Mouse (Mus musculus): ENCODE data around the gene Cldn7.
"Not testable (repeated sequence)": the region's sequence is repeated elsewhere in the genome, so short reads cannot be mapped to it uniquely, and the experiment has no call there.

Cldn7 gene

GRCm38 (mm10) chr11:69964650-69965270 lies at the start of gene Cldn7:
Gene Cldn7, plus strand, starts transcription at chr11:69964779.
- DNase-seq (ENCODE audit: low spot score in 2 of 2) = no peak

DNA sequence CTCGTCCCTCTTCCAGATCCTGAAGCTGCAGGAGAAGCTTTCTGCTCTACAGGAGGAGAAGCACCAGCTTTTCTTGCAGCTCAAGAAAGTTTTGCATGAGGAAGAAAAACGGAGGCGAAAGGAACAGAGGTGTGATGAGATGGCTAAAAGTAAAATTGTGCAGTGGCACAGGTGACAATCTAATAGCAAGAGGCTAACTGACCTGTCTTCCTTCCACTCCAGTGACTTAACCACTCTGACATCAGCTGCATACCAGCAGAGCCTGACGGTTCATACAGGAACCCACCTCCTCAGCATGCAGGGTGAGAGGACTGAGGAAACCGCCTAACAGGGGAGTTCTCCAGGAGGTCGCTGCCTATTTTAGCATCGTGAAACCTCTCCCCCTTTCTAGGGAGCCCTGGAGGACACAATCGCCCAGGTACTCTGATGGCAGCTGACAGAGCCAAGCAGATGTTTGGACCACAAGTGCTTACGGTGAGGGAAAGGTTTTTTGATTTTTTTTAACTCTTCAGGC lies 49.6 kb upstream of the Cldn7 start:
- DNase-seq (ENCODE audit: low spot score in 2 of 2) = no peak

GRCm38 (mm10) chr11:69915667-69916627 lies 48.6 kb upstream of the Cldn7 start:
- no peak for DNase-seq (ENCODE audit: low spot score in 2 of 2)

- DNase-seq (ENCODE audit: low spot score in 2 of 2) = not testable (repeated sequence)
Measured at GRCm38 (mm10) chr11:69916652-69917378, 47.8 kb upstream of the Cldn7 start.

DNA sequence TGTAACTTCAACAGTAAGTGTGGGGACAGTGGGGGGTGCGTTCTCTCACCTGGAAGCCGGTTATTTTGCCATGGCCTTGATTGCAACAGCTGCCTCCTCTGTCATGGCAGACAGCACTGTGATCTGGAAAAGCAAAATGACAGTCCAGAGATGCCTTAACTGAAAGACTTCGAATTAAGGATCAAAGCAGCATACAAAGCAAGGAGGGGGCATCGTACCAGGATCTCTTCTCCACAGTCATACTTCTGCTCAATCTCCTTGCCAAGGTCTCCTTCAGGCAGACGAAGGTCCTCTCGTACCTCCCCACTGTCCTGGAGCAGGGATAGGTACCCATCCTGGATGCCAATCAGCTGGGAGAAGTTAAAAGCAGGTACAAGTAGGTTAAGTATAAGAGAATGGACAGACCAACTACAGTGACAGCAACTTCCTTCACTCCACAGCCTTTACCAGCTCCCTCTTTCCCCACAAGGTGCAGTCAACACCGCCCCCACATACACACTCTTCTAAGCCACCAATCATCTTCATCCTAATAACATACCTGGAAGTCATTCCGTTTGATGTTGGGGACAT lies 47.1 kb upstream of the Cldn7 start:
- DNase-seq (ENCODE audit: low spot score in 2 of 2) = no peak

DNA sequence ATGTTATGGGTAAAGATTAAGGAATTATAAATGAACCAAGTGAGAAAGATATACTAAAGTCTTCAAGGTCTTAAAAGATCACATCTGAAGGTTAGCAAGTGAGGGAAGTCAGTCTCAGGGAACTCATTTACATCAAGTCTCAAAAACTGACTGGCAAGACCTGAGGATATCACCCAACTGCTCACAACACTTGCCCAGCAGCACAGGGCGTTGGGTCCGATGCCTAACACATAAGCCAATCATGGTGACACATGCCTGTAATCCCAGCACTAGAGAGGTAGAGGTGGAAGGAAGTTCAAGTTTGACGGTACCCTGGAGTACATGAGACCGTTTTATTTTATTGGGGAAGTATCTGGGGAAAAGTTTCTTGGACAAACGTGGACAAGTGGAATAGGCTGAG lies 46.5 kb upstream of the Cldn7 start:
- DNase-seq (ENCODE audit: low spot score in 2 of 2) = no peak

DNA sequence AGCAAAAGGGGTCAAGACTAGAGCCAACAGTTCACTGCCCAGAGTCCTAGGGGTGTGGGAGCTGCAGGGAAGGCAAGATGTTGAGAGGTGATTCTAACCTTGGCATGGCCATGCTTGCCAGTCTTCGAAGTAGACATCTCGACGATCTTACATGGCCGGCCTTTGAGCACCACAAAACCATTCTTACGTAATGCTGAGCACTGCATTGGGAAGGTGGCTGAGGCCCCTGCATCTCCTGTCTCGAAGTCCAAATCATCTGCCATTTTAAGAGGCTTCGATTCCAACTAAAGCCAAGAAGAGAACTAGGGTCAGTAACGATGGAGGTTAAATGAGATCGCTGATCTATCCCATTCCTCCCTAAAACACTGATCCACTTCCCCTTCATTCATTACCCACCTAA lies 45.5 kb upstream of the Cldn7 start:
- no peak for DNase-seq (ENCODE audit: low spot score in 2 of 2)

GRCm38 (mm10) chr11:69919661-69920265 lies 44.8 kb upstream of the Cldn7 start:
- DNase-seq (ENCODE audit: low spot score in 2 of 2) = peak; percentile 58 to 78

DNA sequence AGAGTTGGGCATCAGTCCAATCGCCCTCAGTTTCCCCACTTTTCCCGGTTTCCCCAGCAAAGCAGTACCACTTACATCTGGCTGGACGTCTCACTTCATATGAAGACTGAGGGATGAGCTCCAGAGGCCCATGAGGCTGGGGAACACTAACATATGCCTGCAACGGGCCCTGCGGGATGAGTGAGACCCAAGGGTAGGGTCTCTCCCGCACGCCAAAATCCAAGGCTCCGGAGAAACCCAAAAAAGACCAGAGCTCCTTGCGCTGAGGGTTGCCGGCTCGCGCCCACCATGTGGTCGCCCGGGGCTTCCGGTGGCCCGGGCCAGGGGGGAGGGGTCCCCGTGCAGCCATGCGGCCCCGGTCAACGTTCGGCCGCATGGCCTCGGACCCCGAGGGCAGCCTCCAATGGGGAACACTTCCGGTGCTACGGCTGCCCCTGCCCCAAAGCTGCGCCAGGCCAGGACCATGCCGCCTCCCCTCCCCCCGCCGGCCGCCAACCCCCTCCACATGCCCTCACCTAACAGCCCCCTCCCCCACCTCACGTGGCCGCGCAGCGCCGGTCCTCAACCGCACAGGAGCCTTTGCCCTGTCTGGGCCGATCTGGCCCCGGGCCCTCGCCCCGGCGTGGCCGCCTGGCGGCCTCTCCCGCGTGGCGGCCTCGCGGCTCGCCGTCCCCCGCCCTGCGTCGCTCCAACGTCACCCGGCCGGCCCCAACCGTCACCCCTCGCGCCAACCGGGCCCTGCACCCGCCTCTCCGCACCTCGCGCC lies 44.1 kb upstream of the Cldn7 start:
- DNase-seq (ENCODE audit: low spot score in 2 of 2) = no peak

DNA sequence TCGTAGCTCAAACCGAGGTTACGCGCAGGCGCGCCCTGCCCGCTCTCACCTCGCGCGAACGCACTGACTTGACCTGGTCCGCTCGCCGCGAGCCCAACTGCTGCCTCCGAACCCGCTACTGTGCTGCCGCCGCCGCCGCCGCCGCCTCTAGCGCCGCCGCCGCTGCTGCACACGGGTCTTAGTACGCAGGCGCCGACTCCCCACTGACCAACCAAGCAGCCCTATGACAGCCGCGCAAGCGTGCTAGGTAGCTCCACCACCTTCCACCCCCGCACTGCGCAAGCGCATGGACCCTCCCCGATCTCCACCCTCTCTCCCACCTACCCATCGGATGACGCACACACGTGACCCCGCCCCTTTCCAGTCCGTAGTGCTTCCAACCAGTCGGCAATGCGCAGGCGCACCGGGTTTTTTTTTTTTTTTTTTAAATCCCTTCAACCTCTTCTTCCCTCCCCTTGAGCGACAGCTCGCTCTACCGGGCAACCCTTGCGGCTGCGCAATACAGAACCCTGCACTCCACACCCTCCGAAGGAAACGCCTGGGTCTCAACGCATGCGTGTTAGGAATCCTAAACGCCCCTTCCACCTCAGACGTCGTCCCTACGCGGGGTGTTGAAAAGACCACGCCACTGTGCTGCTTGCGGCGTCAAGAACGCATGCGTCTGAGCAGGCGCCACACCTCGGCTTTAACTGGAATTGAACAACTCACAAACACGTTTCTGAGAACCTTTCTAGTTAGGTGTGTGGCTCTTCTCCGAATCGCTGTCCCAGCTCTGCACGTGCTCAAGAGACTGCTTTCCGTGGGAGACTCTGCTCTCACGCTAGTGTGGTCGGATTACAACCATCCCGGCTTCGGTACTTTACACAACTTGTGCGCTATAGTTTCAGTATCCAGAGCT lies 43.2 kb upstream of the Cldn7 start, which contains the start of gene Eif5a:
Gene Eif5a, minus strand, starts transcription at position 845 of the 898 bp plus-strand sequence.
- DNase-seq (ENCODE audit: low spot score in 2 of 2) = peak; percentile 100

DNA sequence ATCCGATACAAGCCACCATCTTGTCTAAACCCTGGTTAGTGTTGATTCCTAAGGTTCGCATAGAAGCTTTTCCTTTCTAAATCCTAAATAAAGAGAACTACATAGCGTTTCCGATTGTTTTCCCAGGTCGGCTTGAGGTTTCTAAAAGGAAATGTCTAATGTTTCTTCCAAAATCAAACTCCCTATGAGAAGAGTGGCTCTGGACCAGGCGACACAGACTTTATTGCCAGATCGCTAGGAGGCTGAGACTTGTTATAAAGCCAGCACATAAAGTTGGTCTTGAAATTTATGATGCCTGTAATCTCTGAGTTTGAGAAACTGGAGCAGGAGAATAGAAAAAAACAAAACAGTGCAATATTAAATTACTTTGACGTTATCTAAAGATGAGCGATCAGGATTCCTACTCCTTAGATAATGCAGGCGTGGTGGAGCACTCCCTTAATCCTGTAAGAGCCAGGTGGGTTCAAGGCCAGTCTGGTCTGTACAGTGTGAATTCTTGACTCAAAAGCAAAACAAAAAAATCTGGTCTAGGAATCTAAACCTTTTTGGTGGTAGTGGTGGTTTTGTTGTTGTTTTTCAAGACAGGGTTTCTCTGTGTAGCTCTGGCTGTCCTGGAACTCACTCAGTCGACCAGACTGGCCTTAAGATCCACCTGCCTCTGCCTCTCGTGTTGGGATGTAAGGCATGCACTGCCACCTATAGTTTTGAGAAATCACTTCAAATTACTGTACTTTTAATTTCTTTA lies 42.4 kb upstream of the Cldn7 start:
- no peak for DNase-seq (ENCODE audit: low spot score in 2 of 2)

- no peak for DNase-seq (ENCODE audit: low spot score in 2 of 2)
Measured at GRCm38 (mm10) chr11:69922796-69923195, 41.8 kb upstream of the Cldn7 start.

DNA sequence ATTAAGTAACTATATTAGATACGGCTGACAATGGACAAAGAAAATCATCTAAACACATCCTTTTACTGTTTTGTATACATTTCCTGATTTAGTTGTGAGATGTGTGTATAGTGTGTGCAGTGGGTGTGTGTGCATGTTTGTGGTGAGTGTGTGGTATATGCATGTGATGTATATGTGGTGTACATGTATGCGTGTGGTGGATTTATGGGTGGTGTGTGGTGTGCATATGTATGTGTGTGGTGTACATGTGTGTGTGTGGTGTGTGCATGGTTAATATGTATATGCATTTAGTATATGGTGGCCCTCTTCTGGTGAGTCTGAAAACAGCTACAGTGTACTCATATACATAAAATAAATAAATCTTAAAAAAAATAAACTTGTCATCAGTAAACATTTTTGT lies 37.1 kb upstream of the Cldn7 start:
- DNase-seq (ENCODE audit: low spot score in 2 of 2) = no peak

DNA sequence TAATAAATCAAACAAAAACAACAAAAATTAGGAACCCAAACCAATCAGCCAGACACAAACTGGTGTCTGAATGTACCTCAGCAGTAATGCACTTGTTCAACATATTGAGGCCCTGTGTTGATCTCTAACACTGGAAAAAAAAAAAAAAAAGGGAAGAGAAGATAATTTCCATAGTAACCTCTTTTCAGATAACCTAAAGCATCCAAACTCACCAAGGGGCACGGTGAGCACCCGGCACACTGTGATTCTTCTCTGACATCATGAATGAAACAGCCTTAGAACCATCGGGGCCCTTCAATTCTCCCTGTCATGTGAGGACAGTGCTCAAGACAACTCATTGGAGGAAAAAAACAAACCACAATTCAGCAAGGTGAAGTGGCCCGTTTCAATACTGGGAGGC lies 34.9 kb upstream of the Cldn7 start:
- no peak for DNase-seq (ENCODE audit: low spot score in 2 of 2)

GRCm38 (mm10) chr11:69930176-69930575 lies 34.4 kb upstream of the Cldn7 start:
- DNase-seq (ENCODE audit: low spot score in 2 of 2) = not testable (repeated sequence)

GRCm38 (mm10) chr11:69930967-69931537 lies 33.5 kb upstream of the Cldn7 start:
- DNase-seq (ENCODE audit: low spot score in 2 of 2) = no peak

DNA sequence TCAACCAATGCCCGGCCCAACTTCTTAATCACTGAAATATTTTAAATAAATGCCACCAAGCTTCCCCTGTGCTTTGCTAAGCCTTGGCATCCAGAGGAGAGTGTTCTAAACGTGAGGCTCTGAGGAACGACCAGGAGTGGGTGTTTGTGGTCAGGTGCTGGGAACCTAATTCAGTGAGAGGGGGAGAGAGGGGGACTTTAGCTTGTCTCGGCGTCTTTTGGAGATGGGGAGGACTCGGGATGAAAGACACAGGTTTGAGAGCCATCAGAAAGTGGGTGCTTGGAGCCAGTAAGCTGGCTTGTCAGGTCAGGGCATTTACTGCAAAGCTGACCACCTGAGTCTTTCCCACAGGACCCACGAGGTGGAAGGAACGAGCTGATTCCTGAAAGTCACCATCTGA lies 32.8 kb upstream of the Cldn7 start:
- no peak for DNase-seq (ENCODE audit: low spot score in 2 of 2)

DNA sequence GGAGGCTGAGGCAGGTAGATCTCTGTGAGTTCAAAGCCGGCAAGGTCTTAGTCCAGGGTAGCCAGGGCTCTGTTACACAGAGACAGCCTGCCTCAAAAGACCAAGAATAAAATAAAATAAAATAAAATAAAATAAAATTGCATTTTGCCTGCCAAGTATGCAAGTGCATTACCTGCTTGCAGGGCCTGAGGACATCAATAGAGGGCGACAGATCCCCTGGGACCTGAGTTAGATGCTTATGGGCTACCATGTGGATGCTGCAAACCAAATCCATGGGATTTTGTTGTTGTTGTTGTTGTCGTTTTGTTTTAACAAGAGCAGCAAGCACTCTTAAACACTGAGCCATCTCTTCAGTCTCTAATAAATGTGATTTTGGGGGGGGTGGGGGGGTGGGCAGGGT lies 32.3 kb upstream of the Cldn7 start:
- no peak for DNase-seq (ENCODE audit: low spot score in 2 of 2)

Measured in urinary bladder, postnatal 4 days (tissue).